Mouse (Mus musculus): ENCODE measurements at regions not wholly inside any gene's neighbourhood (a gene's known extent, or its start where the extent isn't known, plus 50 kb on each side); places are given as distances from the start of the nearest gene placed in this dataset.

GRCm38 (mm10) chr13:53664631-53665230 lies 191.9 kb upstream of the Msx2 start:
- TF ChIP-seq CTCF (IDR thresholded peaks at IDR 0.05; ENCODE audit: extremely low read depth, insufficient read depth, insufficient read length, insufficient replicate concordance) (no peak), POLR2A (IDR thresholded peaks at IDR 0.05; ENCODE audit: low read depth, low read length) (no peak)

All from spleen, adult 2 months (tissue).